Mouse (Mus musculus): ENCODE results near the gene Dph5. TPM values are rescaled to one million over a fixed set of nuclear protein-coding genes. Genes with fewer than 3 reads are reported as not detected.

Gene Dph5
- polyA plus RNA-seq (2015; fragmentation: Nextera tagmentation; extraction: Ambion mirVana), result 28.7 and 29.7 TPM in 2 replicates

GRCm38 (mm10) chr3:115887427-115888309, at the start of gene Dph5:
TSS of gene Dph5 (plus strand) at chr3:115887837.
- WGBS, result under 1% methylated on average over 40 of the region's 40 CpGs
- no peaks in the 10 kb centered on the region for H3K27me3 ChIP-seq (replicated peaks)
- peaks cover 7% of the 10 kb centered on the region for H3K4me1 ChIP-seq
- peak within 1 kb of the TSS; percentile 74 for H3K4me2 ChIP-seq
- H3K36me3 ChIP-seq, result no peaks in the 10 kb centered on the region
- ATAC-seq (ENCODE audit: low FRiP score), result peak; percentile 98
- H3K9ac ChIP-seq (replicated peaks), result peak within 1 kb of the TSS; percentile 77
- peak within 1 kb of the TSS; percentile 93 for H3K27ac ChIP-seq (replicated peaks)
- no peaks in the 10 kb centered on the region for H3K9me3 ChIP-seq (replicated peaks)
- peak within 1 kb of the TSS; percentile 69 for H3K4me3 ChIP-seq (replicated peaks)

DNA sequence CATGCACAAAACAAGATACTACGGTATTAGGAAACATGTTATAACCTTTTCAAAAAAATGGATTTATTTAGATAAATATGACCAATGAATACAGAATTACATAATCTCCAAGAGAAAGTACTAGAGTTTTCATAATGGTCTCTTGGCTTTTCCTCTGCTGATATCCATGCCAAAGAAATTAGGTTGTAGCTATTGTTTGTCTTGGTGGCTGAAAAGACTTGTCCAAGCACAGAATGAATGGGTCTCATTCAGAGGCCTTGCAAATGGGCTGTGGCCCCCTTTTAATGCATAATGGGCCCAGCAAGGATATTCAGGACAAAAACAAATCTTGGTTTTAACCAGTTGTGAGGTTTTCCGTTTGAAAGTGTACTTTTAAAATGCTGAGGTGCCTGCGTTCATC, 43.1 kb upstream of the Dph5 start:
- Histone ChIP-seq H3K4me2 (no peak overlapping the region), H3K36me3 (no peaks in the 10 kb centered on the region), H3K9ac (replicated peaks) (no peak overlapping the region), H3K9me3 (replicated peaks) (no peaks in the 10 kb centered on the region), H3K27me3 (replicated peaks) (no peaks in the 10 kb centered on the region), H3K4me3 (replicated peaks) (no peak overlapping the region), H3K4me1 (no peaks in the 10 kb centered on the region), H3K27ac (replicated peaks) (no peak overlapping the region)
- ATAC-seq (ENCODE audit: low FRiP score), result no peak
- 41% methylated on average over 3 of the region's 3 CpGs for WGBS

- H3K4me3 ChIP-seq (replicated peaks), result no peak overlapping the region
- H3K4me1 ChIP-seq, result no peaks in the 10 kb centered on the region
- H3K36me3 ChIP-seq, result no peaks in the 10 kb centered on the region
- H3K4me2 ChIP-seq, result no peak overlapping the region
- H3K27ac ChIP-seq (replicated peaks), result no peak overlapping the region
- no peaks in the 10 kb centered on the region for H3K9me3 ChIP-seq (replicated peaks)
- ATAC-seq (ENCODE audit: low FRiP score), result no peak
- 58% methylated on average over 5 of the region's 5 CpGs for WGBS
- no peaks in the 10 kb centered on the region for H3K27me3 ChIP-seq (replicated peaks)
- no peak overlapping the region for H3K9ac ChIP-seq (replicated peaks)
These were observed 42.5 kb upstream of the Dph5 start for GRCm38 (mm10) chr3:115845032-115845618.

DNA sequence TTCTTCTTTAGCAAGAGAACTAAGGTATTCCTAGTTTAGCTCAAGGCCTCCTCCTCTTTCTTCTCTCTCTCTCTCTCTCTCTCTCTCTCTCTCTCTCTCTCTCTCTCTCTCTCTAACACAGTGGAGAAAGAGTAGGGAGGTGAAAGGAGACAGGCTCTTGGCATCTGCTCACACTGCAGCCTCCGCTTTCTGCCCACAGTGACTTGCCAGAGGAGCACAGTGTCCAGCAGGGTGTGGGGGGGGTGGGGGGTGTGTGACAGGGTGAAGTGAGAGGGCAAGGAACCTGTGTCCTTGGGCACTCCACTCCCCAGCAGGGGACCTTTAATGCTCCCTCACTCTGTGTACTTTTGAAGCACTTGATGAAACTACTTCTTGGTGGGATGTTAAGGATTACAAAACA, 41.9 kb upstream of the Dph5 start:
- H3K9ac ChIP-seq (replicated peaks), result no peak overlapping the region
- no peak for ATAC-seq (ENCODE audit: low FRiP score)
- 63% methylated on average over 1 of the region's 1 CpGs for WGBS
- H3K27ac ChIP-seq (replicated peaks), result no peak overlapping the region
- H3K36me3 ChIP-seq, result no peaks in the 10 kb centered on the region
- H3K4me1 ChIP-seq, result no peaks in the 10 kb centered on the region
- H3K27me3 ChIP-seq (replicated peaks), result no peaks in the 10 kb centered on the region
- no peak overlapping the region for H3K4me2 ChIP-seq
- no peaks in the 10 kb centered on the region for H3K9me3 ChIP-seq (replicated peaks)
- H3K4me3 ChIP-seq (replicated peaks), result no peak overlapping the region

- H3K27me3 ChIP-seq (replicated peaks), result no peaks in the 10 kb centered on the region
- no peak overlapping the region for H3K4me2 ChIP-seq
- 90% methylated on average over 5 of the region's 5 CpGs for WGBS
- no peaks in the 10 kb centered on the region for H3K36me3 ChIP-seq
- H3K9ac ChIP-seq (replicated peaks), result no peak overlapping the region
- H3K4me1 ChIP-seq, result no peaks in the 10 kb centered on the region
- H3K9me3 ChIP-seq (replicated peaks), result no peaks in the 10 kb centered on the region
- H3K27ac ChIP-seq (replicated peaks), result no peak overlapping the region
- H3K4me3 ChIP-seq (replicated peaks), result no peak overlapping the region
- no peak for ATAC-seq (ENCODE audit: low FRiP score)
These were observed 41.5 kb upstream of the Dph5 start for GRCm38 (mm10) chr3:115846153-115846552.

- ATAC-seq (ENCODE audit: low FRiP score), result no peak
- 88% methylated on average over 11 of the region's 11 CpGs for WGBS
These were observed 38.8 kb upstream of the Dph5 start for GRCm38 (mm10) chr3:115848686-115849480.

DNA sequence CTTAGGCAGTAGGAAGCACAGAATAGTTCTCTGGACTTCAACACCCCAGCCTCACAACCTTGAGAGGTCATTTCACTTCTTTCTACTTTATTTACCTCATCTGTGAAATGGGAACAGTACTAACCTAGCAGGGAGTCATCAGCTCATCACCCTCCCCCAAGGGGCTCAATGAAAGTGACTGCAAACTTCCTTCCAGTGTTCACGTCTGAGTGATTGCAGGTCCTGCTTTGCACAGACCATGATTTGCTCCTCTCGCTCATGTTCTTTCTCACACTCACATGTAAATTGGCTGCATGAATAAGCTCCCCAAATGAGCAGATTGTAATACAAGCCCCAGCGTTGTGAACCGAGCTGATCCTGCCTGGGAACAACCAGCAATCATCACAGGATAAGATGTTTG, 36.7 kb upstream of the Dph5 start:
- no peak overlapping the region for H3K4me2 ChIP-seq
- no peak overlapping the region for H3K27ac ChIP-seq (replicated peaks)
- ATAC-seq (ENCODE audit: low FRiP score), result no peak
- H3K4me3 ChIP-seq (replicated peaks), result no peak overlapping the region
- no peaks in the 10 kb centered on the region for H3K36me3 ChIP-seq
- WGBS, result 61% methylated on average over 4 of the region's 4 CpGs
- H3K27me3 ChIP-seq (replicated peaks), result no peaks in the 10 kb centered on the region
- H3K4me1 ChIP-seq, result no peaks in the 10 kb centered on the region
- no peak overlapping the region for H3K9ac ChIP-seq (replicated peaks)
- no peaks in the 10 kb centered on the region for H3K9me3 ChIP-seq (replicated peaks)

More at GRCm38 (mm10) chr3:115848686-115849480, 38.8 kb upstream of the Dph5 start:
- no peaks in the 10 kb centered on the region for H3K36me3 ChIP-seq
- no peak overlapping the region for H3K27ac ChIP-seq (replicated peaks)
- H3K9me3 ChIP-seq (replicated peaks), result no peaks in the 10 kb centered on the region
- no peak overlapping the region for H3K4me3 ChIP-seq (replicated peaks)
- H3K27me3 ChIP-seq (replicated peaks), result no peaks in the 10 kb centered on the region
- H3K4me2 ChIP-seq, result no peak overlapping the region
- H3K9ac ChIP-seq (replicated peaks), result no peak overlapping the region
- H3K4me1 ChIP-seq, result no peaks in the 10 kb centered on the region

GRCm38 (mm10) chr3:115854672-115855191, 32.9 kb upstream of the Dph5 start:
- 93% methylated on average over 7 of the region's 7 CpGs for WGBS
- Histone ChIP-seq H3K4me2 (no peak overlapping the region), H3K36me3 (no peaks in the 10 kb centered on the region), H3K4me3 (replicated peaks) (no peak overlapping the region), H3K9ac (replicated peaks) (no peak overlapping the region), H3K9me3 (replicated peaks) (no peaks in the 10 kb centered on the region), H3K27ac (replicated peaks) (no peak overlapping the region), H3K4me1 (no peaks in the 10 kb centered on the region), H3K27me3 (replicated peaks) (no peaks in the 10 kb centered on the region)
- ATAC-seq (ENCODE audit: low FRiP score), result no peak

DNA sequence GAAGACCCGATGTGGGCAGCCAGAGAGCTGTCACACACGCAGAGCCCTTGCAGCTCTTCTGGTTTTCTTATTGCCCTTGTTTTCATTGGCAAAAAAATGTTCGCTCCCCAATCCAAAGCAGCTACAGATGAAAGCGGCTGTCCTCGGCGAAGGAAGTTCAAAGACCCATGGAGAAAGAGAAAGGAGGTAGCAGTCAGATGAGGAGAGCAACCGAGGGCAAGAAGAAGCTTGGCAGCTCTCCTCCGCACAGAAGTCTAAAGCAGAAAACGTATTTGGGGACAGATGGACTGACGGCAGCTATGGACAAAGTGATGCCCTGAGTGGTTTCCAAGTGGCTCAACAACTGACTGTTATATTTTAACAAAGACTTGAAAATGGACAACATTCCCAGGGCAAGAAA, 32.1 kb upstream of the Dph5 start:
- Histone ChIP-seq H3K4me3 (replicated peaks) (no peak overlapping the region), H3K4me1 (no peaks in the 10 kb centered on the region), H3K27ac (replicated peaks) (no peak overlapping the region; the same call in 1 of the 2 replicates), H3K4me2 (no peak overlapping the region), H3K36me3 (no peaks in the 10 kb centered on the region), H3K9ac (replicated peaks) (no peak overlapping the region), H3K9me3 (replicated peaks) (no peaks in the 10 kb centered on the region), H3K27me3 (replicated peaks) (no peaks in the 10 kb centered on the region)
- ATAC-seq (ENCODE audit: low FRiP score), result no peak
- WGBS, result 53% methylated on average over 10 of the region's 10 CpGs

GRCm38 (mm10) chr3:115856484-115857022, 31.1 kb upstream of the Dph5 start:
- 8% methylated on average over 8 of the region's 8 CpGs for WGBS
- no peaks in the 10 kb centered on the region for H3K36me3 ChIP-seq
- no peak overlapping the region for H3K4me2 ChIP-seq
- H3K27me3 ChIP-seq (replicated peaks), result no peaks in the 10 kb centered on the region
- ATAC-seq (ENCODE audit: low FRiP score), result no peak
- H3K9me3 ChIP-seq (replicated peaks), result no peaks in the 10 kb centered on the region
- H3K4me3 ChIP-seq (replicated peaks), result no peak overlapping the region
- no peaks in the 10 kb centered on the region for H3K4me1 ChIP-seq
- 0 out of 2 replicates have a peak overlapping the region, but pooled peaks have one; percentile 33 for H3K27ac ChIP-seq (replicated peaks)
- no peak overlapping the region for H3K9ac ChIP-seq (replicated peaks)

GRCm38 (mm10) chr3:115857436-115857835, 30.2 kb upstream of the Dph5 start:
- no peak overlapping the region for H3K4me2 ChIP-seq
- H3K4me3 ChIP-seq (replicated peaks), result no peak overlapping the region
- WGBS, result 54% methylated on average over 10 of the region's 10 CpGs
- H3K4me1 ChIP-seq, result no peaks in the 10 kb centered on the region
- no peaks in the 10 kb centered on the region for H3K36me3 ChIP-seq
- H3K27ac ChIP-seq (replicated peaks), result no peak overlapping the region
- ATAC-seq (ENCODE audit: low FRiP score), result no peak
- no peaks in the 10 kb centered on the region for H3K27me3 ChIP-seq (replicated peaks)
- H3K9ac ChIP-seq (replicated peaks), result no peak overlapping the region
- H3K9me3 ChIP-seq (replicated peaks), result no peaks in the 10 kb centered on the region
